Mouse (Mus musculus): ENCODE results near the gene Rab4a.

The Rab4a gene

DNA sequence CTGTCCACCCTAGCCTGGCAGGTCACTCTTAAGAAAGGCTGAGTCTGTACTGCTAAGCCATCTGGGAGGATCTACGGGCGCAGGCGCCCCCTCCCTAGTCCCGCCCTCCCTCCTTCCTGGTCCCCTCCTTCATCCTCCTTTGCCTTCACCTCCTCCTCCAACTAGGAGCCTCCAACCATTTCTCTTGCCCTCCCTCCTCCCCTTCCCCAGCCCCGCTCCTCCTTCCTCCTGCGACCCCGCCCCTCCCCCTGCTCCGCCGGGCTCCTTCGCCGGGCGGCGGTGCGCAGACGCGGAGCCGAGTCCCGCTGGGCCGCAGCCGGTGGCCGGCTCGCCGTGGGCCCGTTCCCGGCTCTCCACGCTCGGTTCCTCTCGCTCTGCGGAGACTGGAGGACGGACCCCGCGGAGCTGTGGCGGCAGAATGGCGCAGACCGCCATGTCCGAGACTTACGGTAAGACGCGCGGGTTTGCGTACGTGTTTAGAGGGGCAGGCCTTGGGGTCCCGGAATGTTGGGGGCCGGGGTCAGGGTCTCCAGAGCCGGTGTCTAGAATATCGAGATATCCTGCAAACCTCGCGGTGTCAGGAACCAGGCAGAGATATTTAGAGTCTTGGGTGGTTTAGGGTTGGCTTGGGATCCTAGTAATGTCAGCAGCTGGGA lies at the start of gene Rab4a:
Rab4a (plus strand) TSS at position 268 of the 656 bp plus-strand sequence.
- peak; percentile 87 to 89 for DNase-seq

DNA sequence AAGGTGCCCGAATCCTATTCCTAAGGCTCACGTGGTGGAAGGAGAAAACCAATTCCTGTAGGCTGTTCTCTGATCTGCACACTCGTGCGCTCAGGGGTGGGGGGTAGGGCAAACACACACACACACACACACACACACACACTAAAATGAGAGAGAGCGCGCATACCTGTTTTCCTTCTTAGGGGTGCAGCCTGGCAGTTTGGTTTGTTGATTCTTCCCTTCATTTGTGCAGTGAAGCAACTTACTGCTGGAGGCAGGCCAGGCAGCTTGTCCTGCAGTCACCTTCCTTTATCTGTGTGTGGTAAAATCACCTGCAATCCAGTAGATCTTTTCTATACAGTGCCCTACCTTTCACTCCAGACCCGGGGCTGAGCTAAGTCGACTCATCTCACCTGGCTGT lies 48.9 kb upstream of the Rab4a start:
- DNase-seq = no peak

DNA sequence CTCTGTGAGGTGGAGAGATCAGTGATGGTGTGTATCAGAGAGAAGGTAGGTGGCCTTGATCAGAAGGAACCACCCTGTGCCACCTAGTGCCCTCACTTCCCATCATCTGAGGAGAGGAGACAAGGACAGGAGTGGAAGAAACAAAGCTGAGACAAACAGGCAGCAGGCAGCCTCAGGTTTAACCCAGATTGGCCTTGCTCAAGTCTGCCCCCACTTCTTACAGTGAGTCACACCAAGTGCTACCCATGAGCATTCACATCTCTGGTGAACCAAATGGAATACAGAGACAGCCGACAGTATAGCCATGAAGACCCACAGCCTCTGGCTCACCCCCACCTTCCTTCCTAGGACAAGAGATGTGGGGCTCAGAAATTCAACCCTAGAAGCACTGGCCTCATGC lies 46.9 kb upstream of the Rab4a start:
- no peak for DNase-seq

DNA sequence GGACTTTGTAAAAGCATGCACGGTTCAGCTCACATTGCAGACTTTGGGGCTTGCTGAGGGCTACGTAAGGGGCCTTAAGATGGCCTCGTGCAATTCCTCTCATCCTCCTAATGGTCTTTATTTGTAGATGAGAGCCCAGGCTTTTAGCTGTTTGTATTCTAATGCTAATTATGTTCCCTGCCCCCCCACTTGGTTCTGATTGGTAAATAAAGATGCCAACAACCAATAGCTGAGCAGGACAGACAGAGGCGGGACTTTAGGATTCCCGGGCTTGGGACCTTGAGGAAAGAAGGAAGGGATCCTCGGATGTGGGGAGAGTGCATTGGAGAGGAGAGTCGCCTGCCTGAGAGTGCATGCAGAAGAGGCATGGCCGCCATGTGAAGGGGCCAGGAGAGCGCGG lies 45.9 kb upstream of the Rab4a start:
- DNase-seq = no peak

DNA sequence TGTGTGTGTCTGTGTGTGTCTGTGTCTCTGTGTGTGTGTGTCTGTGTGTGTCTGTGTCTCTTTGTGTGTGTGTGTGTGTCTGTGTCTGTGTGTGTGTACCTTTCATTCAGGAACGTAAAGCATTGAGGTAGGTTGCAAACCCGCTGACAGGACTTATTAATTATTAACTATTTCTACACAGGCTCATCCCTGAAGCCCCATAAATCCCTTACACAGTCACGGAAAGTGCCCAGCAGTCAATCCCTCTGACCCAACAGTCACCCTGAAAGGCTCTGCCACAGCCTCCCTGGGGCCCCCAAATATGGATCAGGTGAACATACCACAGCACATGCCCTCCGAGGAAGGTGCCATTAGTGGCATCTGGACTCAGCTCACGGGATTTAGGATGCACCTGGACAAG lies 45.2 kb upstream of the Rab4a start:
- no peak for DNase-seq

DNA sequence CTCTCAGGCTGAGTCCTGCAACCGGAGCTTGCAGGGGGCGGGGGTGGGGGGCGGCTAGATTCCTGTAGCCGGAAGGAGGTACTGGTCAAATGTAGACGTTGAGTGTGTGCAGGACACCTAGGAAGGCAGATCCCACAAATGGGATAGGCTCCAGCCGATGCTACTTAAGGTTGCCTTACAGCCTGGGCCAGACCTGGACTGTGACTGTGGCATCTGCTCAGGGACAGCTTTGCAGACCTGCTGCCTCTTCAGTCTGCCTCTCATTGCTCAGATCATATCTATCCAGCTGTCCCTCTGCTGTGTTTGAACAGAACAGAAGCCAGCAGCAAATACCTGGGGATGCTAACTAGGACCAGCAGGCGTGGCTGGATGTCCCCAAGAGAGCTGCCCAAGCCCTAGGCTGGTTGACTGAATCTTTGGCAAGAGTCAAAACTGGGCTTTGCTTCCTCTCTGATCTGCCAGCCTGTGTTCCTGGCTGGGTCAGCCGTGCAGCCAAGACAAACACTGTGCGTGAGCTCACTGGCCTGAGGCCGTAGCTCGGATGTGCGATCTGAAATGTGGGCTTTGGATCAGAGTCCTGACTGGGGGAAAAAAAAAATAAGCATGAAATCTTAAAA lies 44.4 kb upstream of the Rab4a start:
- peak in 1 of 2 experiments; percentile 28 for DNase-seq

DNA sequence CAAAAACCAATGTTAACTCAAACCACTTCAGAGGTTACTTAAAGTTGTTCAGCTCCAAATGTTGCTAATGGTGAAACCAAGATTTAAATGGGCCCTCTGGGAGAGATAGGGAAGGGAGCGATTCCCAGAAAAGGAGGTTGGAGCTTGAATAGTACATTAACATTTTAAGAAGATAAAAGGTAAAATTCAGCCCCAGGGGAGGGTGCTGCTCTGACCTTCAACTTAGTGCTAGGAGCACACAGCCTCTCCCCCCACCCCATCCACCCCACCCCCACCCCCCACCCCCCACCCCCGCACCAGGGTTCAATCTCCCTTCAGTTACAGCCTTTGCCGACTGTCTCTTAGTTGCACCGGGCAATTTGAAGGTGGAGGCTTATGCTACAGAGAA lies 43.9 kb upstream of the Rab4a start:
- no peak for DNase-seq

DNA sequence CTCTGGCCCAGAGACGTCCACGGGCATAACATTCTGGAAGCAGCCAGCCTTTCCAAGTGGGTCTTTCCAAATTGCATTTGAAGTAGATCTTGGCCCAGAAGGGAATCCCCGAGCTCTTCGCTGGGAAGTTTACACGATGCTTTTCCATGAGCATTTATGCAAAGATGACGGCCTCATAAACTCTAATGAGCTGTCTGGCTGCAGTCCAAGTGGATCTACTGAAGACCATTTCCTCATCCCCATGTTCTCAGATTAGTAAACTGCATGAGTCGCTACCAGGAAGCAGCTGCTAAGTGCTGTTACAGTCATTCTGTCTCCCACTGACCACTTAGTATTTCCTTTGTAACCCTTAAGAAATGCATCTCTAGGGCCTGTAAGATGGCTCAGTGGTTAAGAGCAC lies 42.4 kb upstream of the Rab4a start:
- DNase-seq = no peak

DNA sequence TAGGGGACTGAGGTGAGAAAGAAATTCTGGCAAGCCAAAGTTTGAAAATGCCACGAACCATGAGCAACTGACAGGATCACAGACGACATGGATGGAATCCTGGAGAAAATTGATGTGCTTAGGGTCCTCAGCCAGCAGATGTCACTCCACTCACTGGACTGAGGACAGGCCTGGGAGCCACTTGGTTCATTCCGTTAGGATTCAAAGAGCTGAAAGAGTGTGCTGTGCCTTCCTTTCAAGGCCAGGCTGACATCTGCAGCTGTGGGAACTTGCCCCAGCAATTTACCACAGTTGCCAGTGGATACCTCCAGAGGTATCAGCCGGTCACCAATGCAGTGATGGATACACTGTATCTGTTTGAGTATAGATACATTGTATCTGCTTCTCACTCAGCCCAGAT lies 41.1 kb upstream of the Rab4a start:
- DNase-seq = no peak

DNA sequence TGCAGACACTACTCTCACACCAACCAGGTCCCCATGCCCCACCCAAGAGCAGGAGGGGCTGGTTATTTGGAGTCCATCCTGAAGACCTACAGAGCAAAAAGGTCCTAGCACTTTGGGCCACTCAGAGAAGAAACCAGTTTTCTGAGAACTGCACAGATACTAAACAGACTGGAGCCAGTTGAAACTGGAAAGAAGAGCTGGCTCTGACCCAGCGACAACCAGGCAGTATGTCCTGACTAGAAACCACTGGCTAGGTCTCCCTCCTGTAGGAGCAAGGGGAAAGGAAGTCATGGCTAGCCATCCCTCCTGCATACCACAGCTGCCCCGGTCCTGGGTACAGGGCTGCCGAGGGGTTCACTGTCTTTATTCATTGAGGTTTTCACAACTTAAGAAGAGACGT lies 39.3 kb upstream of the Rab4a start:
- DNase-seq = no peak

DNA sequence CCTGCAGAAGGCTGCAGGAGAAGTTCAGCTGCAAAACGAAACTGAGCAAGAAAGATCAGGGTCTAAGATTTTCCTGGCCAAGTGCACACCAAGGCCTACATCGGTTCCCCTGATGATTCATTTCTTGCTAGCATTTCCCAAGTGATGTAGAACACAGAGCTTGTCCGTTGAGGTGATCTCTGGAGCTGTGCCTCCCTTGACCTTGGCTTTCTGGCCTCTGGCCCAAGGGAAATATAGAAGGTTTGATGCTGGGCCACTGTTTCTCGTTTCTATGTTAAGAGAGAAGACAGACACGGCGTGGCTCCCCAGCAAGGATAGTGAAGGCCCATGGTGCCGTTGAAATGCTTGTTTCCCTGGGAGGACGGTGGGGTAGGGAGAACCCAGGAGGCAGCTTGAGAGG lies 37.9 kb upstream of the Rab4a start:
- no peak for DNase-seq

DNA sequence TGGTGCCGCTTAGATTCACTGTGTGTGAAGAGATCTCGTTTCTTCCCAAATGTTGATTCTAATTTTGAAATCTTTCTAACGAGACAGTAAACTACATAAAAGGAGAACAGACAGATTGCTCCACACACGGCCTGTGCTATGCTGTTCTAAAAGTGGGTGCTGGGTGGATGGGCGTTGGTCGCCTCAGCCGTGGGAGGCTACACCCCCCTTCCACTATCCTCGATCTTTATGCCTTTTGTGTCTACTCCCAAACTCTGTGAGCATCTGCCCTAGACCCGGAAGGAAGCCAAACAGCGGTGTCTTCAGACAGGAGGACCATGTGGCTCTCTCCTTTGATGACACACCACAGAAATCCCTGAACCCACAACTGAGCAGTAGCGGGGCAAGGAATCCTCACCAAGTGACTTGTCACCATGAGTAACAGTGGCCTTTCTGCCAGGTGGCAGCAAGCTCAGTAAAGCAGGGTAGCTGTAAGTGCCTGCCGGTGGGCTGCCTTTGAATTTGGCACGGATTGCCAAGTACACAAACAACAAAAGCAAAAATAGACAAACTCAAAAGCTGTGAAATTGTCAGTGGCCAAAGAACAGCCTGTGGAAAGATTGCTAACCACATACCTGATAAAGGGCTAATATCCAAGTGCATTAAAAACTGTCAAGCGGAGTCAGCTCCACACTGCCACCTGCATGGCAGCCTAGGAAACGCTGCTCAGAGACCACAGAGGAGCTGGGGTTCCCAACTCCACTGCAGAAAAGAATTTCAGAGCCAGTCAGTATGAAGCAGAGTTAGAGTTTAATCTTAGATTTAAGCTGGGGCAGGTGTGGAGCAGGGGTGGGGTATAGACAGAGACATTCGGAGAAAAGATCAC lies 37.1 kb upstream of the Rab4a start:
- peak in 1 of 2 experiments; percentile 52 for DNase-seq

DNA sequence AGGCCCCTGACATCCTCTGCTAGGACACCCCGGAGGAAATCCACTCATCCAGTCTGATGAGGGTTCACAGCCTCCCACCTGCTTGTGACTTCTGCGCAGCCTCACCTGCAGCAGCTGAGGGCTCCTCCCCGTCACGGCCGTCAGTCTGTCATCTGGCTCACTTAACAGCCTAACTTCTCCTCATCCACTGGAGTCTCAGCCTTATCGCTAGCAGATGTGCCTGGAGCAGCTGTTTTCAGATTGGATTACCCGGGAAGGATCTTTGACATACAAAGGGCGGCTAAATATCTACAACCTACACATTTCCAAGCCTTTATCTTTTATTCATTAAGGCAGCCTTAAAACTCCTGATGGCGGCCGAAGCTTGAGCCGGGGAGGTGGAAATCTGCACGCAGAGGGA lies 32.3 kb upstream of the Rab4a start:
- DNase-seq = no peak

DNA sequence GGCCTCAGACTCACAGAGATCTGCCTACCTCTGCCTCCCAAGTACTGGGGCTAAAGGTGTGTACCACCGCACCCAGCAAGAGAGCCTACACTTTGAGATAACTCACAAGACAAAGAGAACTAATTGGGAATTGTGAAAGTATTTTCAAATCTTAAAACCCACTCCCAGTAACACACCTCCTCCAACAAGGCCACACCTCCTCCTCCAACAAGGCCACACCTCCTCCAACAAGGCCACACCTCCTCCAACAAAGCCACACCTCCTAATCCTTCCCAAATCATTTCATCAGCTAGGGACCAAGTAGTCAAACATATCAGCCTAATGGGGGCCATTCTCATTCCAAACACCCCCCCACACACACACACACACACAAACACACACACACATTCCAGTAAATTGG lies 31.3 kb upstream of the Rab4a start:
- no peak for DNase-seq

DNA sequence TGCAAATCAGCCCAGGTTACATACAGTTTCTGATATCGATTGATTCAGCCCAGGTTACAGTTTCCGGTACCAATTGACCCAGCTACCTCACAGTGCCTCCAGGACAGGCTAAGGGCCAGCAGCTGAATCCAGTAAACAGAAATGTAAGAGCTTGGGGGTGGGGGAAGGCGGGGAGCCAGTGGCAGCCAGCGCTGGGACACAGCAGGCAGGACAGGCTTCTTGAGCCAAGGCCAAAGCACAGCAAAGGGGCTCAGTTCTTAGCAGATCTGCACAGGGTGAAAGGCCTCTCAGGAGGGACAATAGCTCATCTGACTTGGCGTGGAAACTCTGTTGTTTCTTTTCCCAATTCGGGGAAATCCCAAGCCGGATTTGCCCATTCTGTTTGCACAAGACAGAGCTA lies 28.5 kb upstream of the Rab4a start:
- no peak for DNase-seq

DNA sequence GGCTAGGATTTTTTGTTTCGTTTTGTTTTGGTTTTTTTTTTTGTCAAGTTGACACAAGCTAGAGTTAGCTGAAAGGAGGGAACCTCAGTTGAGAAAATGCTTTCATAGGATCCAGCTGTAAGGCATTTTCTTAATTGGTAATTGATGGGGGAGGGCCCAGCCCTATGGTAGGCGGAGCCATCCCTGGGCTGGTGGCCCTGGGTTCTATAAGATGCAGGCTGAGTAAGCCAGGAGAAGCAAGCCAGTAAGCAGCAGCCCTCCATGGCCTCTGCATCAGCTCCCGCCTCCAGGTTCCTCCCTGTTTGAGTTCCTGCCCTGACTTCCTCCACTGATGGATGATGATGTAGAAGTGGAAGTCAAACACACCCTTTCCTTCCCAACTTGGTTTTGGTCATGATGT lies 25.3 kb upstream of the Rab4a start:
- no peak for DNase-seq

DNA sequence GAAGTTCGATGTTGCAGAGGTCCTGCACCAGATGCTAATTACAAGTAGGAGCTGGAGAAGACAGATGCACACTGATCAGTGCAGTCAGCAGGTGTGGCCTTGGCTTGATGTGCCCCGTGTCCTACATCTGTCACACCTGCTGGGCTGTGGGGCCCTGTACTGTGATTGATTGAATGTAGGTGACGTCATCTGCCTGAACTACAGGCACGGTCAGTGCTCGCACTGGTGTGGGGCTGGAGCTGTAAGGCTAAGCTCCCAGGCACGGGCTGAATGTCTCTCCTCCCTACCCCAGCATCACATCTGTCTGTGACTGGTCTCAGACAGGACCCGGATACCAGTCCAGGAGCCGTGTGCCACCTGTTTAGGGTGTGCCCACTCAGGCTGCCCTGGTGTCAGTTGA lies 24.5 kb upstream of the Rab4a start:
- DNase-seq = no peak

DNA sequence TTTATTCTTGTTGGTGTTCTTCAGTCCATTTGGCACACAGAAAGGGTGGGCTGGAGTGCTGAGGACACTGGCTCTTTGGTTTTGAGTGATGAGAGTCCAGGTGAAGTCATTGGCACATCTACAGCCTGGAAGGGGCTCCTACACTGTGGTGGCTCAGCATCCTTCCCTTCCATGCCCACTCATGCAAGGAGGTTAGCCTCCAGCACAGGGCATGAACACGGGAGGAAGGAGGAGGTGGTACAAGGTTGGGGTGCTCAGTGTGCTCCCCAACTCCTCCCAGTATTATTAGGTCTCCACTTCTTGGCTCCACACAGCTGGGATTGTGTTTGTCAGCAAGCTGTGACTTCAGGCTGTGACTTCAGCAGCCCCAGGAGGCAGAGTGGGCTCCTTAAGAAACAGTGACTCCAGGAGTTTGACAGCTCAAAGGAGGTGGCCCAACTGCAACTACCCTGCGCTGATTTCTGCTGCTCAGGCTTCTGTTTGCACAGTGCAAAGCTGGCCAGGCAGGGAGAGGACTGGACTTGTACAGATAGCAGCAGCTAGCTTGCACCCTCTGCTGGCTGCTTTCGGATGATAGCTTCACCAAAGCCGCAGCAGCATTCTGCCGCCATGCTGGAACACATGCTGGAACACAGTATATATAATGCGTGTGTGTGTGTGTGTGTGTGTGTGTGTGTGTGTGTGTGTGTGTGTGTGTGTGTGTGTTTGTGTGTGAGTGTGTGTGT lies 22.1 kb upstream of the Rab4a start:
- DNase-seq = peak in 1 of 2 experiments; percentile 77

DNA sequence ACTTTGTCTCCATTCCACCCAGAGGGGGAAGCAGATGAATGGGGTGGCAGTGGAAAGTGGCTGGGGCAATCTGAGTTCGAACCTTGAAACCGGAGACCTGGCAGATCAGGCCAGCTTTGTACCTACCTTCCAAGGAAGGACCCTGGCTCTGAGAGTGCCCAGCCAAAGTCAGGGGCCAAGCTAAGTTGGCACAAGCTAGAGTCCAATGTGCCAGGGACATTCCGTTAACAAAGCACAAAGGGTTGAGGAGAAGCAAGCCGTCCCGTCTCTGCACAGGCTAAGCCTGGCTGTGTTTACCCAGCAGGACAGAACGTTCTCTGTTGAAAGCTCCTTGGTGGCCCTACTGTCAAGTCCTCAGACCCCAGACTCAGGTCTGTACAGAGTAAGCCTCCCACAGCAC lies 19.6 kb upstream of the Rab4a start:
- DNase-seq = no peak

DNA sequence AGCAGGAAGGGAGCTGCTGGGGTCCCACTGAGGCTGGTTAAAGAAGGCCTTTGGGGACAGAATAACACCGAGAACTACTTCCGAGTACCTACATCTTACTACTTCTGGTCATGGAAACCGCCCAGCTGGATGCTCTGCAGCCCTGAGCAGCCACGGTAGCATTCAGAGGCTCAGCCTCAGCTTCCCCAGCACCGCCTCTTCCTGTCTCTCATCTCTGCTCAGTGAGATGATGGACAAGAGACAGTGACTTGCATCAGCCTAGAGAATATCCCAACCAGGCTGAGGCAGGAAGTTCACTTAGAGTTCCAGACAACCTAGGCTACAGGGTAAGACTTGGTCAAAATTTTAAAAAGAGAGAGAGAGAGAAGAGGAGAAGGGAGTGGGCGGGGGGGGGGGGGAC lies 19.1 kb upstream of the Rab4a start:
- no peak for DNase-seq

DNA sequence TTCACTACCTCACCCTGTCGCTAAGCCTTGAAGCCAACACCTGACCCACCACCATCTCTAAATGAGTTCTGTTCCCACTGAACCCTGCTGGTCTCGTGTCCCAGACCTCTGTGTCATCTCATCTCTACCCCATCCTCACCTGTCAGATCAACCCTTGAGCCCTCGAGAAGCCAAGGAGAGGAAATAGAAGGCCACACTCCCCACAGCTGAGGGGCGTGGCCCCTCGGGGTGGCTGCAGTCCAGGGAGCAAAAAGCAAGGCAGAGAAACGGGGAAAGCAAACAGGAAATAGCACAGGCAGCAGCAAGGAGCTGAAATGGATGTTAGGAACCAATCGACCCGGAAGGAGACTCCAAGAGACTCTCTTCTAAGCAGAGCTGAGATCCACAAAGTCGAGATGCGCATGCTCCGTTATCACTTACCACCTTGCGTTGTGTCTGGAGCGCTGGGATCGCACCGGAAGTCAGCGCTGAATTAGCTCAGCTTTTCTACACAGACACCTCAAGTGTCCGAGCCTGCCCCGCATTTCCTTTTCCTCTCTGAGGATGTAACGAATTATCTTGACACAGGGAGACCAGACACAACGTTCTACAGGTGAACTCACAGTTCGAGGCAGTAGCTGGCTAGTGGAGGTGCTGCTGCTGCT lies 18.4 kb upstream of the Rab4a start:
- DNase-seq = no peak

DNA sequence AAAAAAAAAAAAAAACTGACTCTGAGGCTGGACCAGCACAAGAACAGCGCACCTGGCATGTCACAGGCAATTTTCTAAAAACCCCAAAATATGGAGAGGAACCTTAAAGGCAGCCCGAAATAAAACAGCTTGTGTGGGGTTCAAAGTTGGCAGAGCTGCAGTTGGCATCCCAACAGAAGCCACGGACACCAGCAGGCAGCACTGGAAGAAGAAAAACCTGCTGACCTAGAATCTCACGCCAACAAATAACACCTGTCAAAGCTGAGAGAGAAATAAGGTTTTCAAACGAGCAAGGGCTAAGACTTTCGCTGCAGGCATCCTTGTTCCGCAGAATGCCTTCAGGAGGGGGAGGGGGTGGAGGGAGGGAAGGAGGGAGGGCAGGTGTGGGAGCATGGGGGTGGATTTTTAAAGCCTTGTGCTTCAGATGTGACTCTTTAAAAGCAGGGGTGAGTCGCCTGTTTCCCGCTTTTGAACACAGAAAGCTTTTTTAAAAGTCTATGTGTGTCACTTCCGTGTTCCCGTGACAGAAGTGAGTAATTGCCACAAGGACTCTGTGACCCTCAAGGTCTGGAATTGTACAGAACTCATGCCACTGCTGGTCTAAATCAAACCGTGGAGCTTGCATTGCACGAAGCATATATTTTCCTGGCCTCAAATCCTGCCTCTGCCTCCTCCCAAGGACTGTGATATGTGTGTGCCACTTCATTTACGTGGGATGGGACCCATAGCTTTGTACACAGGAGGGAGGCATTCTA lies 17.2 kb upstream of the Rab4a start:
- DNase-seq = no peak

Data from kidney, adult 8-10 months (tissue).